Mouse (Mus musculus) midbrain, embryonic 16.5 days (tissue): ENCODE measurements at regions not wholly inside any gene's neighbourhood (a gene's known extent, or its start where the extent isn't known, plus 50 kb on each side); places are given as distances from the start of the nearest gene placed in this dataset.

Experiments used
- ATAC-seq: fragments of 200-750 bp; cut with Nextera tagmentation; 2 replicates; pipeline ENCODE4 v1.8.0; 2017; ENCODE audit warnings: moderate TSS enrichment
- H3K27ac ChIP-seq: fragments of 300-500 bp; sonication (generic); 2 replicates; pipeline ENCODE4 v1.5.1; 2014; ENCODE audit warnings: mild to moderate bottlenecking, low read length, mixed read lengths
- H3K27me3 ChIP-seq: fragments of 300-500 bp; sonication (generic); 2 replicates; pipeline ENCODE4 v1.6.1; 2014; ENCODE audit warnings: low read depth, low read length, mixed read lengths; ENCODE audit not compliant: control insufficient read depth, insufficient read depth
- H3K36me3 ChIP-seq: fragments of 300-500 bp; sonication (generic); 2 replicates; pipeline ENCODE4 v1.6.1; 2014; ENCODE audit warnings: mild to moderate bottlenecking, low read length, moderate library complexity, mixed read lengths; ENCODE audit not compliant: control insufficient read depth, insufficient read depth
- H3K4me1 ChIP-seq: fragments of 300-500 bp; sonication (generic); 2 replicates; pipeline ENCODE4 v1.6.1; 2014; ENCODE audit warnings: mild to moderate bottlenecking, low read length, mixed read lengths; ENCODE audit not compliant: control insufficient read depth, insufficient read depth
- H3K4me2 ChIP-seq: fragments of 300-500 bp; sonication (generic); 2 replicates; pipeline ENCODE4 v1.6.1; 2014; ENCODE audit warnings: mild to moderate bottlenecking, low read length, mixed read lengths
- H3K4me3 ChIP-seq: fragments of 300-500 bp; sonication (generic); 2 replicates; pipeline ENCODE4 v1.5.1; 2014; ENCODE audit warnings: low read depth, mild to moderate bottlenecking, low read length, moderate library complexity, mixed read lengths
- H3K9ac ChIP-seq: fragments of 300-500 bp; sonication (generic); 2 replicates; pipeline ENCODE4 v1.6.1; 2014; ENCODE audit warnings: low read depth, low read length, mixed read lengths
- H3K9me3 ChIP-seq: fragments of 300-500 bp; sonication (generic); replicated peaks from 2 replicates; pipeline ENCODE4 v1.6.1; 2014; ENCODE audit warnings: mild to moderate bottlenecking, low read length, mixed read lengths; ENCODE audit not compliant: control insufficient read depth, poor library complexity, severe bottlenecking
- WGBS: fragments of 180-500 bp; shearing (Covaris S2); extraction: QIAGEN DNeasy Blood & Tissue Kit; methylation state at CpG from one replicate; pipeline ENCODE4 v1.1.7; 2014; 5-methylcytosine and 5-hydroxymethylcytosine counted together

DNA sequence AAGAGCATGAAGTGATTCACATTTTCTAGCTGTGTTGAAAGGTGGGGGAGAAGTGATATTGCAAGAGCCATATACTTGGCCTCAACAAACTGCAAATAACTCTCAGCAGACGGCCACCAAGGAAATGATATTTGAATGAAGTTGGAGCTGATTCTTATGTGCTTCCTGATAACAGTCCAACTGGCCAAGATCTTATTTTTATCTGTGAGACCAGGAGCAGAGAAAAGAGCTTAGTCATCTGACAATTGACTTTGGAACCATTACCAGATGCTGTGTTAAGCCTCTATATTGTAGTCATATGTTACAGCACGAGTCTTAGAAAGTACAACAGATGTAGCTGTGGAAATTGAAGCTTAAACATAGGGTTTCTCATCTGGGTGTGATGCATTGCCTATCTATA is 536.6 kb downstream of the Gm43517 start:
- ATAC-seq, result no peak
- WGBS, result 81% methylated on average over 2 of the region's 2 CpGs
- H3K36me3 ChIP-seq, result no peaks in the 10 kb centered on the region

DNA sequence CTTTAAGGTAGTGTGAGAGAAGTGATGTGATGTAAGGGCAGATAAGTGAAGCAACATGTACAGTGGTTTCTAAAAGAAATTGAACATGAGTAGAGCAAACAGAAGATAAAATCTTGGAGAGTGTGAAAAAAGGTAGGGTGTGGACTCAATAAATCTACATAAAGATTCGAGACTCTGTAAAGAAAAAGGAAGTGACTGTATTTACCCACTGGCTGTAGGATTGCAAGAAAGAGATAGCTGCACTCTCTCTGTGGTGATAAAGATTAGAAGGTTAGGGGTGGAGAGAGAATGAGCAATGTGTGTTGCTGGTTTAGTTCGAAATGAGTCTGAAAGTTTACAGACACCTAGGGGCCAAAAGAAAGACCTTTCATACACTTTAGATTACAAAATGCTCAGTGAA is 555.8 kb downstream of the Gm43517 start:
- no peak overlapping the region for H3K27ac ChIP-seq
- H3K4me1 ChIP-seq, result peaks cover 3% of the 10 kb centered on the region
- no peak overlapping the region for H3K4me3 ChIP-seq
- no peak overlapping the region for H3K9ac ChIP-seq
- WGBS, result 89% methylated on average over 2 of the region's 2 CpGs
- H3K27me3 ChIP-seq, result no peaks in the 10 kb centered on the region
- no peaks in the 10 kb centered on the region for H3K9me3 ChIP-seq
- H3K36me3 ChIP-seq, result no peaks in the 10 kb centered on the region
- no peak for ATAC-seq
- no peak overlapping the region for H3K4me2 ChIP-seq

More for the DNA sequence above, 536.6 kb downstream of the Gm43517 start:
- no peaks in the 10 kb centered on the region for H3K9me3 ChIP-seq
- no peak overlapping the region for H3K4me3 ChIP-seq
- H3K4me1 ChIP-seq, result no peaks in the 10 kb centered on the region
- no peak overlapping the region for H3K9ac ChIP-seq
- no peak overlapping the region for H3K4me2 ChIP-seq
- no peaks in the 10 kb centered on the region for H3K27me3 ChIP-seq
- H3K27ac ChIP-seq, result no peak overlapping the region

DNA sequence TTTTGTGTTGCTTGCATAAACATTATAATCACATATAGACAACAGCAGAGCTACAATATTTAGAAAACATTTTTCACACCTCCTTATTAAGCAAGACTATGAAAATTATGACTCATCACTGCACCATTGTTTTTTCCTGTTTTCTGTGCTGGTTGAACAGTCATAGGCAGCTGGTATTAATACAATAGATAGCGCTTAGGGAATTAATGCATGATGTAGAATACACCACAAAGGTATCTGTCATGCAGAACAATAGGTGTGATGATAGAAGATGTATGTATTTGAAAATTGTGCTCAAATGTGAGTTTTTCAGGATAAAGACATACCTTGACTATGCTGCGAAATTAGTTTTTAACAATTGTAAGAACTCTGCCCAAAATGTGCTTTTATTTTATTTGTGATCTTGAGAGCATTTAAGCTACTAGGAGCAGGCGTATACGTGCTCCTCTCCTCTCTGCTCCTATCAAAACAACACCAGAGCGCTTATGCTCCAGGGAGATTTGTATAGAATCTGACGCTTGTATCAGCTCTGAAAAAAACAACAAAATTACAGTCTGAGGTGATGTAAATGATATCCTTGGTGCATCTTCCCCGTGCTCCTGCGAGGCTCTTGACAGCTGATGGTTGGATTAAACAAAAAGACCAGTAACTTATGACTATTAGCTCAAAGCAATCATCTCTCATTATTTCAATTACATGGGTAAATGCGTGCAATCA is 560.1 kb downstream of the Gm43517 start:
- Histone ChIP-seq H3K4me2 (no peak overlapping the region), H3K9ac (no peak overlapping the region), H3K27ac (no peak overlapping the region), H3K9me3 (no peaks in the 10 kb centered on the region), H3K36me3 (no peaks in the 10 kb centered on the region), H3K27me3 (no peaks in the 10 kb centered on the region), H3K4me3 (no peak overlapping the region), H3K4me1 (peaks cover 9% of the 10 kb centered on the region)
- 49% methylated on average over 9 of the region's 9 CpGs for WGBS
- ATAC-seq, result peak; percentile 84

DNA sequence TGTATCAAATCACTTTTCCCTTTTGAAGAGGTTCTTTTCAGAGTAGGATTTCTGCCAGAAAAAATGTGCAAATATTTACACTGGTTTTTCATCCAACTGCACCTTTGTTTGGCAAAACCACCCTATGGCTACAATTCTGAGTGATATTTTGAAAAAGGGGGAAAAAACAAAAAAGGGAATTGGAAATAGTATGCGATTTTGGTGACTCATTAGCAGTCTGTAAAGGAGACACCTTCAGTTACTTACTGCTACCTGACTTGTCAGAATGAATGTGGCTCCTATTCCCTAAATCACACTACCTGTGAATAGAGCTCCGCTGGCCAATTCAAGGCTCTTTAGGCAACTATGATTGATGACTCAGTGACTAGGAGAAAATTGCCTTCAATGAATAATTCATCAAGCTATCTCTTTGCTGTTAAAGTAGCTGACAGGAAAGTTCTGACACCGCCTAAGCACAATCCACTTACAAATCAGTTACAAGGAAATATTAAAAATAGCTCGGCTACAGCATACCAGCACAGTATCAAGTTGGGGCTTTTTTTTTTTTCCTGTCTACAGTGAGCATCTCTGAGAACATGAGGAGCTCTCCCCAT is 560.8 kb downstream of the Gm43517 start:
- Histone ChIP-seq H3K4me1 (peaks cover 9% of the 10 kb centered on the region), H3K4me2 (no peak overlapping the region), H3K9me3 (no peaks in the 10 kb centered on the region), H3K9ac (no peak overlapping the region), H3K4me3 (no peak overlapping the region), H3K27ac (no peak overlapping the region), H3K36me3 (no peaks in the 10 kb centered on the region), H3K27me3 (no peaks in the 10 kb centered on the region)
- WGBS, result 38% methylated on average over 4 of the region's 4 CpGs
- peak; percentile 92 for ATAC-seq

DNA sequence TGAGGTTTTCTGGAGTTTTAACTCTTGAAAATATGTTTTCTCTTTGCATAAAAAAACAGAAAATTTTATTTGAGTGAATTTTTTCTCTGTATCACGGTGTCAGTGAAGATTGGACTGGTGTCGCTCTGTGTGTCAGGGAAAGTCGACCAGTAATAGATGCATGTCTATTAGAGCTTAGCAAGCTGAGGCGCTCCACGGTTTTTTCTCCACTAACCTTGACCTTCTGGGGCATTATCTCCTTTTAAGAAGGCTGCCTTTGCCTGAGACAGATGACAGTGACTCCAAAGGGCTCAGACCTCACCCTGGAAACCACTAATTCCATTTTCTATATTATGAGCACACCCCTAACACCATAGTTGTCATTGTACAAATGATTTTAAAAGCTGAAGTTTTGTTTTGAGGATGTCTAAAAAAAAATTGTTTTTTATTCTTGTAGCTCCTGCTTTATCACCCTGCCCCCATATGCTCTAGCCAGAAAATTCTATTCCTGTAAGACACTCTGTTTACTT is 561.8 kb downstream of the Gm43517 start:
- peaks cover 9% of the 10 kb centered on the region for H3K4me1 ChIP-seq
- no peak overlapping the region for H3K4me2 ChIP-seq
- ATAC-seq, result no peak
- H3K4me3 ChIP-seq, result no peak overlapping the region
- 0 out of 2 replicates have a peak overlapping the region, but pooled peaks have one; percentile 15 for H3K27ac ChIP-seq
- H3K36me3 ChIP-seq, result no peaks in the 10 kb centered on the region
- WGBS, result 20% methylated on average over 5 of the region's 5 CpGs
- H3K9me3 ChIP-seq, result no peaks in the 10 kb centered on the region
- no peak overlapping the region for H3K9ac ChIP-seq
- no peaks in the 10 kb centered on the region for H3K27me3 ChIP-seq

DNA sequence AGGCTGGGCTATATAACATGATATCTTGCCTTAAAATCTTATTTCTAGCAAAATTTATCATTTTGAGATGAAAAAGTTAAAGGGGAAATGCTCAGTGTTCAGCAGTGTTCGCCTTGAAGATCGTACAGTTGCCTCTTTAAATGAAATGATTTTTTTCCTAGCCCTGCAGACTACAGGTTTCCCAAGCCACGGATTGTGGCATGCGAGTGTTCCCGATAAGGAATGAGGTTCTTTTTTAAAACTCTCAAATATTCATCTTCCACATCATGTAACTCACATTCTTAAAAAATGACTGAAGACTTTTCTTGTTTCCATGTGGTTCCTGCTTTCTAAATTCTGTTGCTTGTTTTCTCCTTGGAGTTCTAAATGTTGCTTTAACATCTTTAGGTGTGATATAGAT is 566.0 kb downstream of the Gm43517 start:
- ATAC-seq, result no peak
- Histone ChIP-seq H3K4me3 (no peak overlapping the region), H3K9me3 (no peaks in the 10 kb centered on the region), H3K4me2 (no peak overlapping the region), H3K9ac (no peak overlapping the region), H3K4me1 (peaks cover 3% of the 10 kb centered on the region), H3K27ac (no peak overlapping the region), H3K36me3 (no peaks in the 10 kb centered on the region), H3K27me3 (no peaks in the 10 kb centered on the region)
- 87% methylated on average over 5 of the region's 5 CpGs for WGBS

DNA sequence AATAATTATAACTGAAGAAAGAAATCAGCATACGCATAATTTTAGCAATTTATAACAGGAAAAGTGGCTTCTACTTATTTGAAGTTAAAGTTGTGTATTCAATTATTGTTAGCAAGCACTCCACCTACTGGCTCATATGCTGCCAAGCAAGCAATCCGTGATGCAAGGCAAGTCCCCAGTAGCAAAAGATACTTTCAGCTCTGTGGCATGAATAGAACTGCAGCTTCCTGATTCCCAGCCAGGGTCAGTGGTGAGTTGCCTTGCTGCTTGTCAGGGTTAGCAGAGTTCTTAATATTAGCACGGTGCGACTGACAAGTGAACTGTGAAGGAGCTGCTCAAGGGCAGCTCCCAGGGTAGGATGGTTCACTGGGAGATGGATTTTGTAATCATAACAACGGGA is 566.8 kb downstream of the Gm43517 start:
- Histone ChIP-seq H3K4me3 (no peak overlapping the region), H3K4me2 (no peak overlapping the region), H3K27ac (no peak overlapping the region), H3K9ac (no peak overlapping the region), H3K27me3 (no peaks in the 10 kb centered on the region), H3K4me1 (peaks cover 1% of the 10 kb centered on the region; the same call in 1 of the 2 replicates), H3K9me3 (no peaks in the 10 kb centered on the region), H3K36me3 (no peaks in the 10 kb centered on the region)
- peak; percentile 60 for ATAC-seq
- WGBS, result 41% methylated on average over 5 of the region's 5 CpGs

DNA sequence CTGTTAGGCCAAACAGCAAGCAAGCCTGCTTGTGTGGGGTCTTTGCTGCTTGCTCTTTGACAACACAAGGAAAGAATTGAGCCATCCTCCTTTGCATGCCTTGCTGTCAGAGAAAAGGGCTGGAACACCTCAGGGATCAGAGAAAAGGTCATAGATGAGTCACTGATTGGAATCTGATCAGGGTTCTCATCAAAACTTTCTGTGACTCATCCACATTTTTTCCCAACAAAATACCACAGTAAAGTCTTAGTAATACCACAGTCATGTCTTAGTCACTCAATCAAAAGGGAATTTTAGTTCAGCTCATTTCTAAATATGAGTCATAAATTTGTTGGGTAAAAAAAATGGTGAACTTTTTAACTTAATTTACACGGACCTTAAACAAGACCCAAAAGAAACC is 583.1 kb downstream of the Gm43517 start:
- Histone ChIP-seq H3K4me3 (no peak overlapping the region), H3K27me3 (no peaks in the 10 kb centered on the region), H3K4me1 (no peaks in the 10 kb centered on the region), H3K4me2 (no peak overlapping the region), H3K9me3 (no peaks in the 10 kb centered on the region), H3K36me3 (no peaks in the 10 kb centered on the region), H3K27ac (no peak overlapping the region), H3K9ac (no peak overlapping the region)
- WGBS, result 69% methylated on average over 1 of the region's 1 CpGs
- ATAC-seq, result no peak

DNA sequence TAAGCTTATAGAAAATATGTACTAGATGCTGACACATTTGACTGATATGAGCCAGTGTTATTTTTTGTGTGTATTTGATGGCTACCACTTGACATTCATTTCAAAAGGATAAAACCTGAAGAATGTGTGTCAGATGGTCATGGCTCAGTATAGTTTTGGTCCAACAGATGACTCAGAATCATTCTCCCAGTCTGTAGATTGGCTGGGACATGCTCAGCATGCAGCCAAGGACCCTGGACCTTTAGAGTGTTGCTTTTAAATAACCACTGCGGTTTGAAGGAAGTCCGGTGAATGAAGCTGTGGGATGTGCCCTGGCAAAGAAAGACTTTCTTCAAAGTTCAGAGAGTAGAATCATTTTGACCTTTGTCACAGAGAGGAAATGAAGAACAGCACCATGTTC is 584.6 kb downstream of the Gm43517 start:
- no peaks in the 10 kb centered on the region; the same call in 1 of the 2 replicates for H3K27me3 ChIP-seq
- no peaks in the 10 kb centered on the region for H3K4me1 ChIP-seq
- no peak overlapping the region for H3K4me3 ChIP-seq
- H3K36me3 ChIP-seq, result no peaks in the 10 kb centered on the region
- H3K27ac ChIP-seq, result no peak overlapping the region
- H3K9ac ChIP-seq, result no peak overlapping the region
- 7% methylated on average over 2 of the region's 2 CpGs for WGBS
- no peak overlapping the region for H3K4me2 ChIP-seq
- no peaks in the 10 kb centered on the region for H3K9me3 ChIP-seq
- ATAC-seq, result no peak
